Mouse (Mus musculus) c-Kit-positive CD71-positive TER-119-negative erythroid progenitor cells, embryonic 14.5 days (primary cell): ENCODE data around the gene Ypel3.
A peak's percentile ranks its signal among the peaks of the same experiment; 100 is the strongest.

Experiments
- DNase-seq: peaks from one replicate; pipeline ENCODE4 v3.0.0-alpha.2; 2013; ENCODE audit warnings: low read depth

Gene Ypel3

GRCm38 (mm10) chr7:126793456-126794270 is 16.9 kb downstream of the Ypel3 start:
- DNase-seq: no peak

DNA sequence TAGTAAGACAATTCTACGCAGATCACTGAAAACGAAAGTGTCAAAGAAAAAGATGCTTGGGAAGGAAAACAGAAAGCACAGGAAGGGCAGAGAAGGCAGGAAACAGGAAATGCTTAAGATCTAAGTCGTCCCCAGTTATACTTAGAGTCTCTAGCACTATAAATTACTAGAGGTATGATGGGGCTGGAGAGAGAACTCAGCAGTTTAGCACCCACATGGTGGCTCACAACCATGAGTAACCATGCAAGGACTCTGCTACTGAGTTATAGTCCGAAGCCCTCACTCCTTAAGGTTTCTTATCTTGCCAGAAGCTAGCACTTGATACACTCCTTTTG is 17.5 kb downstream of the Ypel3 start:
- DNase-seq: no peak

DNA sequence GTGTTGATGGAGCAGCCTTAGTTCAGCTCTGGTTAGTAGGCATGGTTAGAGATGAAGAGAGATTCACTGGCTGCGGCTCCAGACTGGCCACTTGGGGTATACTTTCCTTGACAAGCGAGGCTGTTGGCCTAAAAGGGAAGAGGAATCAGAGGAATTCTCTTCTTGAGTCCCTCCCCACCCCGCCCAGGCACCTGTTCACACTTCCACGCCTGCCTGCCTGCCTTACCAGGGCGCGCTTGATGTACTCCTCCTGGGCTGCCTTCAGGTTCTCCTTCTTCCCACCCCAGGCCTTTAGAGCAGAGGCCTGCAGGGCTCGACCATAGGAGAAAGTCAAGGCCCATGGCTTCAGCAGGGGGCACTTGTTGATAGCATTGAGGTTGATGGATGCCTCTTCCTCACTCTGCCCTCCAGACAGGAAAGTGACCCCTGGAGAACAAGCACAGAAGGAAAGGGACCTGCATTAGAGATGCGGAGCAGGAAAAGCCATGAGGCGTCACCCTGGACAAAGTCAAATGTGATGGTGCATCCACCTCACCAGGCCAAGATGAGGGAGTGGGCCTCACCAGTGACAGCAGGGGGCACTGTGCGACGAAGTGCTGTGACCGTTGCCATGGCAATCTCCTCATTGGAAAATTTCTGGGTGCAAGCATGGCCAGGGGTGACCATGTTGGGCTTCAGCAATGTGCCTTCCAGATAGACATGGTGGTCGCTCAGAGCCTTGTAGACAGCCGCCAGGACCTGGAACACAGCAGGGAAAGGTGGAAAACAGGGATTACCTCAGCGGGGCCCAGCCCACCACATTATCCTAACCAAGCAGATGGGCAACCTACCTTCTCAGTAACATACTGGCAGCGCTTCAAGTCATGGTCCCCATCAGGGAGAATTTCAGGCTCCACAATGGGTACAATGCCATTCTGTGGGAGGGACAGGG is 18.9 kb downstream of the Ypel3 start:
- DNase-seq: no peak

DNA sequence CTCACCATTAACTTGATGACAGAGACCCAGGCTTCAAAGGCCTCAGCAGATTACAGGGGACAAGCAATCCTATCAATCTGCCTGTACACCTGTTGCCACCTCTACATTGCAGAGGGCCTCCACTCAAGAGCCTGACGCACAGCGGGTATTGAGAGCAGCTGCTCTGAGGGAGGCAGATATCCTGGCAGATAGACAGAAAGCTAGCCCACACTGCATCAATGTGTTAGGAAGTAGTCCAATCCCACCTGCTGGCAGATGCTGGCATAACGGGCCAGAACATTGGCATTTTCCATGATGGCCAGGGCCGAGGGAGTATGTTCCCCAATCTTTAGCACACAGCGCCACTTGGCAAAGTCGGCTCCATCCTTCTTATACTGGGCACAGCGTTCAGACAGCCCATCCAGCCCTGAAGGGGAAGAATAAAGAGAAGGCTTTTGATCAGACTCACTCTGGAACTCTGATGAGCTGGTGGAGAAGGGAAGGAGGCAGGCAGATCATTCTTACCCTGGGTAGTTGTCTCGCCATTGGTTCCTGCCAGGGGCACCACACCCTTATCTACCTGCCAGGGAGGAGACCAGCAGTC is 19.7 kb downstream of the Ypel3 start:
- DNase-seq: no peak

DNA sequence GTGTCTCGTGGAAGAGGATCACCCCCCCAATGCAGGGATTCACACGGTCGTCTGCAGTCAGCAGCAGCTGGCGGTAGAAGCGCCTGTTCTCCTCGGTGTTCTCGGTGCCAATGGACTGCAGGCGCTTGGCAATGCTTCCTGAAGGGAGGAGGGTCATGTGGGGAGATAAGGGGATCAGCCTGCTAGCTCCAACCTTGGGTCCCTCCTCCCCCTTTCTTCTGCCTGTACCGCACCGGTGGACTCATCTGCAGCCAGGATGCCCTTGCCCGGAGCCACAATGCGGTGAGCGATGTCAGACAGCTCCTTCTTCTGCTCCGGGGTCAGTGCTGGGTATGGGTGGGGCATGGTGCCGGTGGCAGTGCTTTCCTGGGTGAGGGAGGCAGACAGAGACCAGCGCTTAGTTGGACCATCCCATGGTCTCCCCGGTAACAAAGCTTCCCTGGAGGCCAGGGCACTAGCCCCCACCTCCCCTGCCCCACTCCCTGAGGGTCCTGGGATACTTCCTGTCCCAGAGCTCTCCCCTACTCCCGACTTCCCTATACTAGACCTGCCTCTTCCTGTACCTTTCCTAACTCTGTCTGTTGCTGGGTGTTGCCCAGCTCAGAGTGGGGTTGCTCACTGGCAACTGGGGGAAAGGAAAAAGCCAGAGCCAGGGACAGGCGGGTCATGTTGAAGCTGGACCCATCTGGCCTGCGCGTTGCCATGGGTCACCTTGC is 20.8 kb downstream of the Ypel3 start, which contains the start of gene Fam57b:
Gene Fam57b, plus strand, starts transcription at position 258 of the 716 bp plus-strand sequence.
- DNase-seq: no peak

DNA sequence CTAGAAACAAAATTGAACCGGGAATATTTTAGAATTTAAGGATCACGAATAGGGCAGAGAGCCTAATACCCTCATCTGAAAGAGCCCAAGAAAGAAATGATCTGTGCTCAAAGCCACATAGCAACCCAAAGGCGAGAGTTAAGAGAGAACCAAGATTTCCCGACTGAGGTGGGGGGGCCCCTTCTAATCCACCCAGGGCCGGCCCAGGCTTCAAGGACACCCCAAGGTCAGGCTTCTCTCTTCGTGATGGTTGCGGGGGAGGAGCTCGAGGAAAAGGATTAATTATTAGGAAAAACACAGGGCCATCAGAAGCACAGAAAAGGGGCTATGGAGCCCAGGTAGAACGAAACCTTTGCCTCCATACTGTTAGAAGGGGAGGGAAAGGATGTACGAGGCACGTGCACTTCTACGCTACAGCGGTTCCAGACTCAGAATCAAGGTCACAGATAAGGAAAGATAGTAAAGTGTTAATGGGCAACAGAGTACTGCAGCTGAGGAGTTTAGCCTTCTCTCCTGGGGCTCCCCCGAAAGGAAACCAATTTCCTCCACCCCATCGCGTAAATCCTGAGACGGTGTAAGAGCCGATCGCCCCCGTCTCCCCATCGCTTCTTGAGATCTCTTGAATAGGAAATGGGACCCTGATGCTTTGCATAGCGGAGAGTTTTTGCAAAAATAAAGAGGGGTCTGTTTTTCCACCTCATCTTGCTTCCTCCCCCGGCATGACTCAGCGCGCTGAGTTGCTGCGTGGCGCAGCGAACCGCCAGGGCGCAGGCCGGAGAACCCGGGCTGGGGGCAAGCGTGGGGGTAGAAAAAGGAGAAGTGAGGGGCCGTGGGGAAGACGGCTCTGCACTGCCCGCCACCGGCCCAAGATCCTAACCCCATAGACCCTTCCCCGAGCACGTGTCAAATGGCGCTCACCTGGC is 21.6 kb downstream of the Ypel3 start:
- no peak for DNase-seq

- peak; percentile 95 for DNase-seq
Observed at GRCm38 (mm10) chr7:126799050-126799467, 22.3 kb downstream of the Ypel3 start.

DNA sequence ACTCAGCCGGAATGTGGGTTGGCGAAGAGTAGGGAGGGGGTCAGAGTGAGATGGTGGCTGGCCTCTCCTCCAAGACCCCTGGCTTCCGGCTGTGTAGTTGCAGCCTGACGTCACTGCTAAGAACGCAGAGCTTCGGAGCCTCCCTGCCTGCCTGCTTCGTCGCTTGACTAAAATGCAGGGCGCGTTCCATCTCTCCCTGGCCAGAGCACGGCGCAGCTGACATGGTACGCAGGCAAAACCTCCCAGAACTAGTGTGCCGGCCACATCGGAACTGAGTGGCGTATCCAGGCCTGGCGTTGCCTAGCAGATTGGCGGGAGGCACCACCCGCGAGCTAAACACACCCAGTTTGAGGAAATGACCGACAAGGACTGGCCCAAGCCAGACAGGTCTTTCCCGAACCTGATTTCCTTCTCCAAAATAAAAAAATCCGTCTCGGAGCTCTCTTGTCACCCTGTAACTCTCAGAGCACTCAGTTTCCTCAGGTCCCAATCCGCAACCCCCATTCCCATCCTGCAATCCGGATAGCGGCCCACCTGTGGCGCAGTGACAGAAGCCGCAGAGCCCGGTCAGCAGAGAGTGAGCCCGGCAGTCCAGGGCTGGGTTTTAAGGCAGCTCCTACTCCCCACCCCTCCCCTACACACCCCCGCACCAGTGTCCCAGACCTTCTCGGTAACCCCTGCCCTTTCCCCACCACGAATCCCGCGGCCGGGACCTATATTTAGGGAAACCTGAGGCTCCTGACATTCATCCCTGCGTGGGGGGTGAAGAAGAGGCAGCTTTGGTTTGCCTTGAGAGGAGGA is 22.9 kb downstream of the Ypel3 start:
- peak; percentile 67 for DNase-seq

DNA sequence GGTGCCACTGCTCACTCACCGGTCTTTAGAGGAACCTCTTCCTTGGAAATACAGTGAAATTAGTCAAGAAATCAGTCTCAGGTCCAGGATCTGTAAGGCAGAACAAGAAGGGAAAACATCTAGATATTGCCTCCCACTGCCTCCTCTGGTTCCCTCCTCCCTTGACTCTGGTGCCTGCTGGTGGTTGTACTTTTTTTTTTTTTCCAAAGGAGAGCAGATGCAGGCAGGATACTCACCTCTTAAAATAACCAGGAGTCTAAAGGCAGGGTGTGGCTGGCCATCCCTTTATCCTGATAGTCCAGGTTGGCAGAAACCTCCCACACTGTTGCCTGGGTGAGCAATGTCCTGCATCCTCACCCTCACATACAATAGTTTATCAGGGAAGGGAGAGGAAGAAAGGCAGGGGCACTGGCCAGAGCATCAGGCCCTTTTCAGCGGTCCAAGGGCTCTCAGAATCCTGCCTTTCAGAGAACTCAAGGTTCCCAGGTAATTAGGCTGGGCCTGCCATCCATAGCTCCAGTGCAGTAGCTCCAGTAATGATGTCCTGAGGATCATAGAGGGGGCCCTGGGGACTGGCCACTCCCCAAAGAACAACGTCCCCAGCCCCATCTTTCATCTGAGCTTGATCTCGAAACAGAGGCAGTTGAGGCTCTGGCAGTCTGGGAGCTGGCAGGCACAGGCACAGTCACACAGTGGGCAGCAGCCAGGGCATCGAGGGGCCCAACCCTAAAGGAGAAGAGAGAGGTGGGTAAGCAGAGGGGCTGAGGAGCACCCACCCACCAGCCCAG is 23.7 kb downstream of the Ypel3 start:
- DNase-seq: no peak

DNA sequence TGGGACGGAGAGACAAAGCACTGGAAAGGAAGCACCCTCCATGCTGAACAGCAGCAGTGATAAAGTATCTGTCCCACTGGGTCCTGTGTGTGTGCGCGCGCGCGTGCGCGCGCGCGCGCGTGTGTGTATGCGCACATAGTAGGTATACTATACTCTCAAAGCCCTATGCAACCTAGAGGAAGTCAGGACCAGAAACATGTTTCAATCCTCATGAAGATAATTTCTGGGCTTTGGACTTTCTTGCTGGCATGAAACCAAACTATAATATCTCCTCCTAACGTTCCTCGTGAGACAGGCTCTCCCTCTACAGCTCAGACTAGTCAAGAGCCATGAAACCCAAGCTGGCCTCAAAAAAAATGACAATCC is 24.3 kb downstream of the Ypel3 start:
- no peak for DNase-seq

DNA sequence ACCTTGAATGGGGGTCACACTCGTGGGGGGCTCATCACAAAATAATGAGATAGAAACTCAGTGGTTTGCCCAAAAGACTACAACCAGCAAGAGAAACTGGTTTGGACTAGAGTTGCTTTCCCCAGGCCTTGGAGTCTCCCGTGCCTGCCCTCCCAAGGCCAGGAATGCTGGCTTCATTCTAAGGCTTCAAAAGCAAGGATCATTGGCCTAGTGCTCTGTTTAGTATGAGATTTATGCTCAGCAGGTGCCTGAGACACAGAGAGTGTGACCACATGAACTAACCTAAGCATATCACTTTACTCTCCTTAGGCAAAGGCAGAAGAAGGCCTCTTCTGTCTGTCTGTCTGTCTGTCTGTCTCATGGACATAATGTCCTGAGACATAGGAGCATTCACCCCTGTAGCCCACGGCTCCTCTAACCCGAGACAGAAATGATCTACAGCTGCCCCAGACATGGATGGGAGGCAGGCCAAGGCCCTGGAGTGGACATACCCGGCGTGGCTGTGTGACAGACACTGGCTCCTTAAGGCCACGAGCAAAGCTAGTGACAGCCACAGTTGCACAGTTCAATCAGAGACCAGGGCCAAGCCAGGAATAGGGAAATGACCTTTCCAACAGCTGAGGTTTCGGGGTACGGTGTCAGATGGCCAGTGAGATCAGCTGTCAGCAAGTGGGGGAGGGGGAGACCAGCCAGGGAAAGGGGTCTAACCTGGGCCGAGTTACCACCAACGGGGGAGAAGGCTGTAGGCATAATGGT is 25.6 kb downstream of the Ypel3 start:
- no peak for DNase-seq

DNA sequence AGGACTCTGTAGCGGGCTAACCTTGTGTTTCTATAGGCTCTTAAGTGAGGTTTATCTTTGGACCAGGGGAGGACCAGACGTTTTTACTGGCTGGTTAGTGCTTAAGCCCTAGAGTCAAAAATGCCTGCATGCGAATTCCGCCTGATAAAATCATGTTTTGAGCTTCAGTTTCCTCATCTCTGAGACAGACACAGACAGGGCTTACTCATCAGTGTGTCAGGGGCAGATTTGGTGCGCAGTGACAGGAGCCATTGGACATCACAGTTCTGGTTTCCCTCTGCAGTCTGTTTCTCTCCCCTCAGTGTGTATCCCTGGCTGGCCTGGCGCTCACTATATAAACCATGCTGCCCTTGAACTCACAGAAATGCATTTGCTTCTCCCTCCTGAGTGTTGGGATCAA is 26.4 kb downstream of the Ypel3 start:
- DNase-seq: no peak

DNA sequence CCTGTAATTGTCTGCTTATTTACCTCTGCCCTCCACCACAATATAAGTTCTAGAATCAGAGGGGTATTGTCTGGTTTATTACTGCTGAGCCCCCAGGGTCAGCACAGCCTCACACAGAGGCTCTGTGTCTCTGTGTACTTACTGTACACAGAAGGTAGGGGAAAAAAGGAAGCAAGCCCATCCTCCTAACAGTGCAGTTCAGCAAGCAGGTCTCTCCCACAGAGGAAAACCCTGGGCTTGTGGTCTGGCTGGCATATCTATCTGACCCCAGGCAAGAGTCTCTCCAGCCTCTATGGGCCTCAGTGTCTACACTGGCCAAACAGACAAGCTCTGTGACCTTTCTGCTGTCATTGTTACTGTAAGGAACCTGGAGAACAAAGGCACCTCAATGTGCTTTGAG is 27.0 kb downstream of the Ypel3 start:
- DNase-seq: no peak

DNA sequence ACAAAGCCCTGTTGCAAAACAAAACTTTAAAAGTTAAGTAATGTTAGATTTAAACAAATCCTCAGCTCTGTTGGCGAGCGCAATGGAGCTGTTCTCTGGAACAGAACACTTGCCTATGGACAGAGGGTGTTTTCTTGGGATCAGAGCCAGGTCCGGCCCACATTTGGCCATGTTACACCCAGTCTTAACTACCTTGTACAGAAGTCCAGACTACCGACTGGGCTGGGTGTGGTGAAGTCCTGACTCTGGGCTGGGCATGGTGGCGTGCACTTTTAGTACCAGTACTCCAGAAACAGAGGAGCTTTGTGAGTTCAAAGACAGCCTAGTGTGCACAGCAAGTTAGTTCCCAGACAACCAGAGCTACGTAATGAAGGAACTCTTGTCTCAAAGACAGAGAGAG is 30.2 kb downstream of the Ypel3 start:
- no peak for DNase-seq

- no peak for DNase-seq
Observed at GRCm38 (mm10) chr7:126807405-126807804, 30.6 kb downstream of the Ypel3 start.

DNA sequence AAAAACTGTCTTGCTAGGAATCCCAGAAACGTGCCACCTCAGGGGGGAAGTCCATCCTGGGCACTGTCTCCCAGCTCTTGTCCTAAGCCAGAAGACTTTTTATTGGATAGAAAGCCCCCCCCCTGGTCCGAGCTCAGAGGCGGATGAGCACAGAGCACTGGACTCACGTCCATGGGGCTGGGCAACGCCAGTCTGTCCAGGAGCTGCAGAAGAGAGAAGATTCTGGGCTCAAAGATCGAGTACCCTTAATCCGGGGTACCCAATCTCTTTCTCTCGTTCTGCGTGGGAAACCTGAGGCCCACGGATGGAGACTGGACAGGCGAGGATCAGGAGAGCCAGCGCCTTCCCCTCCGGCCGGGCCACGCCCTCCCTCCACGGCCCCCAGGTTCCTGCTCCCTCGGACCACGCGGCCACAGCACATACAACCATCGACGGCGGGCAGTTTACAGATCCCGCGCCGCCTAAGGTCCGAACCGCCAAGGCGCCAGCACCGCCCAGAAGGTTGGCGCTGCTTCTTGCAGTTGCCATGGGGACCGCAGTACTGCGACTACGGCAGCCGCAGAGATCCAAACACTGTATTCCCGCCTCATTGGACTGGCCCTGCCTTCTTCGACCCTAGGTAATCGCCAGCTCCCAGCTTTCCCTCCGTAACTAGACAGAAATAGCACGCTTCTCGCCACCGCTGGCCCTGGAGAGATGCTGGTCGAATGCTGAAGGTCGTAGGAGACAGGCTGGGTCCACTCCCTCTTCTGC is 32.1 kb downstream of the Ypel3 start:
- DNase-seq: peak; percentile 66

DNA sequence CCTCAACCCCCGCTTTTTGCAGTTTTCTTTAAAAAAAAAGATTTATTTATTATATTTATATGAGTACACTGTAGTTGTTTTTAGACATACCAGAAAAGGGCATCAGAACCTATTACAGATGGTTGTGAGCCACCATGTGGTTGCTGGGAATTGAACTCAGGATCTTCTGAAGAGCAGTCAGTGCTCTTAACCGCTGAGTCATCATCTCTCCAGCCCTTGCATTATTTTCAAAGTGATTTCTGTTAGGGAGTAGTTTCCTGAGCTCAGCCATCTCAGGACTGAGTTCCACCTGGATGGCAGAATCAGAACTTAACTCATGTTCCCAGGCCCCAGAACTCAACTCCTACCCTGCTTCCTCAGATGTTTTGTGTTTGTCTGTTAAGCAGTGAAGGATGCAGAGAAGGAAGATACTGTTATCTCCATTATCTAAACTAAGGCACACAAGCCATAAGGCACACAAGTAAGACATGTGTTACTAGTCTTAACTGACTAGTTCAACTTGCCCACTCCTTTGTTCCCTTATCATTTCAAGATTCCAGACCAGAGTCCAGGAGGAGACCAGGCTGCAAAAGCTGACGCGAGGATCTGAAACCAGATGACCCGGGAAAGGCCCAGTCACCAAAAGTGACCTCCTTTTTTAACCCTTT is 33.1 kb downstream of the Ypel3 start:
- DNase-seq: no peak
